Mouse (Mus musculus): ENCODE measurements at regions not wholly inside any gene's neighbourhood (a gene's known extent, or its start where the extent isn't known, plus 50 kb on each side); places are given as distances from the start of the nearest gene placed in this dataset.

- ATAC-seq (replicated peaks; ENCODE audit: poor library complexity), result no peak
These were observed 282.9 kb upstream of the Map3k7 start for GRCm38 (mm10) chr4:31680958-31681357.

- ATAC-seq (replicated peaks; ENCODE audit: poor library complexity), result no peak
These were observed 274.8 kb upstream of the Map3k7 start for GRCm38 (mm10) chr4:31689083-31689482.

GRCm38 (mm10) chr4:31697769-31698505 is 266.0 kb upstream of the Map3k7 start:
- no peak for ATAC-seq (replicated peaks; ENCODE audit: poor library complexity)

- ATAC-seq (replicated peaks; ENCODE audit: poor library complexity), result no peak
These were observed 265.5 kb upstream of the Map3k7 start for GRCm38 (mm10) chr4:31698506-31698782.

- no peak for ATAC-seq (replicated peaks; ENCODE audit: poor library complexity)
These were observed 264.6 kb upstream of the Map3k7 start for GRCm38 (mm10) chr4:31699296-31699695.

GRCm38 (mm10) chr4:31714054-31714651 is 249.7 kb upstream of the Map3k7 start:
- no peak for ATAC-seq (replicated peaks; ENCODE audit: poor library complexity)

- ATAC-seq (replicated peaks; ENCODE audit: poor library complexity), result no peak
These were observed 240.4 kb upstream of the Map3k7 start for GRCm38 (mm10) chr4:31723501-31723900.

- ATAC-seq (replicated peaks; ENCODE audit: poor library complexity), result no peak
These were observed 239.5 kb upstream of the Map3k7 start for GRCm38 (mm10) chr4:31724400-31724799.

GRCm38 (mm10) chr4:31727498-31728148 is 236.3 kb upstream of the Map3k7 start:
- no peak for ATAC-seq (replicated peaks; ENCODE audit: poor library complexity)

- ATAC-seq (replicated peaks; ENCODE audit: poor library complexity), result no peak
These were observed 235.8 kb upstream of the Map3k7 start for GRCm38 (mm10) chr4:31728149-31728516.

- no peak for ATAC-seq (replicated peaks; ENCODE audit: poor library complexity)
These were observed 220.1 kb upstream of the Map3k7 start for GRCm38 (mm10) chr4:31743776-31744175.

GRCm38 (mm10) chr4:31744431-31744830 is 219.5 kb upstream of the Map3k7 start:
- no peak for ATAC-seq (replicated peaks; ENCODE audit: poor library complexity)

GRCm38 (mm10) chr4:31753677-31754312 is 210.1 kb upstream of the Map3k7 start:
- no peak for ATAC-seq (replicated peaks; ENCODE audit: poor library complexity)

- no peak for ATAC-seq (replicated peaks; ENCODE audit: poor library complexity)
These were observed 206.8 kb upstream of the Map3k7 start for GRCm38 (mm10) chr4:31757126-31757525.

- no peak for ATAC-seq (replicated peaks; ENCODE audit: poor library complexity)
These were observed 203.8 kb upstream of the Map3k7 start for GRCm38 (mm10) chr4:31760116-31760515.

GRCm38 (mm10) chr4:31762199-31762598 is 201.7 kb upstream of the Map3k7 start:
- ATAC-seq (replicated peaks; ENCODE audit: poor library complexity), result no peak

GRCm38 (mm10) chr4:31768026-31768626 is 195.8 kb upstream of the Map3k7 start:
- ATAC-seq (replicated peaks; ENCODE audit: poor library complexity), result no peak

- ATAC-seq (replicated peaks; ENCODE audit: poor library complexity), result no peak
These were observed 194.6 kb upstream of the Map3k7 start for GRCm38 (mm10) chr4:31769325-31769724.

GRCm38 (mm10) chr4:31786284-31786683 is 177.6 kb upstream of the Map3k7 start:
- no peak for ATAC-seq (replicated peaks; ENCODE audit: poor library complexity)

- no peak for ATAC-seq (replicated peaks; ENCODE audit: poor library complexity)
These were observed 146.2 kb upstream of the Map3k7 start for GRCm38 (mm10) chr4:31817574-31818240.

Measured in megakaryocyte progenitor cell, adult 5-6 weeks (primary cell).